Mouse (Mus musculus): ENCODE measurements around the gene Tagap. TPM values are rescaled to one million over a fixed set of nuclear protein-coding genes. Genes with fewer than 3 reads are reported as not detected.

The Tagap gene
- total RNA-seq (2021): 1 to 10 TPM; 1.8 to 2.2 TPM
- long read RNA-seq, experiment 1, partial matches to known transcripts: 0 of 4 reads
- long read RNA-seq, experiment 1, other reads (novel, unspliced or antisense): 4 of 4 reads
- long read RNA-seq, experiment 2, partial matches to known transcripts: 0 of 5 reads
- long read RNA-seq, experiment 2, other reads (novel, unspliced or antisense): 5 of 5 reads

GRCm38 (mm10) chr17:7925413-7926160, at the start of gene Tagap:
TSS of gene Tagap (plus strand) at chr17:7926000.
- peak in 1 of 2 experiments; percentile 9 for DNase-seq (ENCODE audit: low spot score in 2 of 2)

GRCm38 (mm10) chr17:7876541-7876940, 49.3 kb upstream of the Tagap start:
- DNase-seq (ENCODE audit: low spot score in 2 of 2): no peak

GRCm38 (mm10) chr17:7877191-7877764, 48.5 kb upstream of the Tagap start:
- DNase-seq (ENCODE audit: low spot score in 2 of 2): no peak

GRCm38 (mm10) chr17:7877878-7878277, 47.9 kb upstream of the Tagap start:
- DNase-seq (ENCODE audit: low spot score in 2 of 2): no peak

GRCm38 (mm10) chr17:7879529-7879928, 46.3 kb upstream of the Tagap start:
- no peak for DNase-seq (ENCODE audit: low spot score in 2 of 2)

GRCm38 (mm10) chr17:7883126-7883525, 42.7 kb upstream of the Tagap start:
- DNase-seq (ENCODE audit: low spot score in 2 of 2): no peak

- no peak for DNase-seq (ENCODE audit: low spot score in 2 of 2)
These were observed 41.2 kb upstream of the Tagap start for GRCm38 (mm10) chr17:7884606-7885005.

GRCm38 (mm10) chr17:7887071-7887815, 38.6 kb upstream of the Tagap start:
- DNase-seq (ENCODE audit: low spot score in 2 of 2): peak in 1 of 2 experiments; percentile 4

- peak in 1 of 2 experiments; percentile 4 for DNase-seq (ENCODE audit: low spot score in 2 of 2)
These were observed 37.5 kb upstream of the Tagap start for GRCm38 (mm10) chr17:7888291-7888690.

GRCm38 (mm10) chr17:7889026-7889425, 36.8 kb upstream of the Tagap start:
- DNase-seq (ENCODE audit: low spot score in 2 of 2): peak in 1 of 2 experiments; percentile 7

GRCm38 (mm10) chr17:7892676-7893075, 33.1 kb upstream of the Tagap start:
- DNase-seq (ENCODE audit: low spot score in 2 of 2): peak in 1 of 2 experiments; percentile 4

- DNase-seq (ENCODE audit: low spot score in 2 of 2): no peak
These were observed 31.7 kb upstream of the Tagap start for GRCm38 (mm10) chr17:7894094-7894493.

GRCm38 (mm10) chr17:7896047-7896635, 29.7 kb upstream of the Tagap start:
- no peak for DNase-seq (ENCODE audit: low spot score in 2 of 2)

GRCm38 (mm10) chr17:7897120-7897519, 28.7 kb upstream of the Tagap start:
- no peak for DNase-seq (ENCODE audit: low spot score in 2 of 2)

- no peak for DNase-seq (ENCODE audit: low spot score in 2 of 2)
These were observed 28.0 kb upstream of the Tagap start for GRCm38 (mm10) chr17:7897756-7898155.

- DNase-seq (ENCODE audit: low spot score in 2 of 2): no peak
These were observed 26.6 kb upstream of the Tagap start for GRCm38 (mm10) chr17:7899233-7899632.

- no peak for DNase-seq (ENCODE audit: low spot score in 2 of 2)
These were observed 25.8 kb upstream of the Tagap start for GRCm38 (mm10) chr17:7899961-7900360.

- DNase-seq (ENCODE audit: low spot score in 2 of 2): no peak
These were observed 24.3 kb upstream of the Tagap start for GRCm38 (mm10) chr17:7901536-7901935.

GRCm38 (mm10) chr17:7902362-7902761, 23.4 kb upstream of the Tagap start:
- no peak for DNase-seq (ENCODE audit: low spot score in 2 of 2)

- DNase-seq (ENCODE audit: low spot score in 2 of 2): no peak
These were observed 20.8 kb upstream of the Tagap start for GRCm38 (mm10) chr17:7904992-7905391.

Measured in gastrocnemius, postnatal 4 days (tissue).